Mouse (Mus musculus) heart, postnatal 0 days (tissue): ENCODE measurements around the gene Olfr1066. TPM values are rescaled to one million over a fixed set of nuclear protein-coding genes. Genes with fewer than 3 reads are reported as not detected.

Experiments
- ATAC-seq: fragments of 200-750 bp; cut with Nextera tagmentation; 2 replicates; pipeline ENCODE4 v1.8.0; 2017; ENCODE audit warnings: low read depth, moderate number of reproducible peaks, moderate library complexity; ENCODE audit not compliant: insufficient read depth
- DNase-seq: peaks from one replicate; pipeline ENCODE4 v3.0.0-alpha.2; 2016; ENCODE audit warnings: low spot score
- H3K27ac ChIP-seq: fragments of 300-500 bp; sonication (generic); 2 replicates; pipeline ENCODE4 v1.5.1; 2014; ENCODE audit warnings: low read depth, mild to moderate bottlenecking
- H3K27me3 ChIP-seq: fragments of 300-500 bp; sonication (generic); 2 replicates; pipeline ENCODE4 v1.6.1; 2014; ENCODE audit warnings: low read length, mixed read lengths; ENCODE audit not compliant: control insufficient read depth, insufficient read depth
- H3K36me3 ChIP-seq: fragments of 300-500 bp; sonication (generic); replicated peaks from 2 replicates; pipeline ENCODE4 v1.6.1; 2014; ENCODE audit warnings: low read length, mixed read lengths; ENCODE audit not compliant: control insufficient read depth, insufficient read depth
- H3K4me1 ChIP-seq: fragments of 300-500 bp; sonication (generic); 2 replicates; pipeline ENCODE4 v1.6.1; 2014; ENCODE audit warnings: antibody characterized with exemption; ENCODE audit not compliant: control insufficient read depth, insufficient read depth
- H3K4me2 ChIP-seq: fragments of 300-500 bp; sonication (generic); 2 replicates; pipeline ENCODE4 v1.6.1; 2014; ENCODE audit warnings: low read depth, mild to moderate bottlenecking, low read length, moderate library complexity
- H3K4me3 ChIP-seq: fragments of 300-500 bp; sonication (generic); 2 replicates; pipeline ENCODE4 v1.5.1; 2014; ENCODE audit warnings: low read depth, low read length
- H3K9ac ChIP-seq: fragments of 300-500 bp; sonication (generic); replicated peaks from 2 replicates; pipeline ENCODE4 v1.6.1; 2014; ENCODE audit warnings: low read depth, low read length, mixed read lengths
- H3K9me3 ChIP-seq: fragments of 300-500 bp; sonication (generic); replicated peaks from 2 replicates; pipeline ENCODE4 v1.6.1; 2016; ENCODE audit warnings: low read length; ENCODE audit not compliant: control insufficient read depth
- CTCF ChIP-seq: IDR thresholded peaks from 2 replicates; pipeline ENCODE4 v1.5.1; 2016; ENCODE audit warnings: antibody characterized with exemption, control low read depth, low read depth
- EP300 ChIP-seq: IDR thresholded peaks from 2 replicates; pipeline ENCODE4 v1.6.1; 2016; ENCODE audit warnings: antibody characterized with exemption, low read depth
- WGBS: fragments of 180-500 bp; shearing (Covaris S2); extraction: QIAGEN DNeasy Blood & Tissue Kit; methylation state at CpG from one replicate; pipeline ENCODE4 v1.1.7; 2014; 5-methylcytosine and 5-hydroxymethylcytosine counted together
- polyA plus RNA-seq: library from polyadenylated mRNA; unstranded; fragments of >200 nt; fragmentation: Nextera tagmentation; extraction: Ambion mirVana; gene quantifications from 2 replicates; pipeline ENCODE4 v1.2.1, GENCODE M21; 2015
- total RNA-seq: library from RNA; depleted of rRNA; stranded (reverse); fragments of >200 nt; gene quantifications from 2 replicates; pipeline ENCODE4 v1.2.3, GENCODE M21; 2014; ENCODE audit warnings: low replicate concordance; rRNA removed

Gene Olfr1066
- total and polyA plus RNA-seq, 2 experiments from 2014 or later, result not detected

- Histone ChIP-seq H3K9ac (no peak within 1 kb of the TSS), H3K4me2 (no peak within 1 kb of the TSS), H3K36me3 (no peaks in the 10 kb centered on the region), H3K4me3 (no peak within 1 kb of the TSS), H3K27me3 (no peaks in the 10 kb centered on the region), H3K9me3 (no peaks in the 10 kb centered on the region), H3K4me1 (no peaks in the 10 kb centered on the region), H3K27ac (no peak within 1 kb of the TSS)
- WGBS, result 62% methylated on average over 1 of the region's 1 CpGs
- TF ChIP-seq EP300, result no peak
- no peak for TF ChIP-seq CTCF
- ATAC-seq, result no peak
- no peak for DNase-seq
Measured at GRCm38 (mm10) chr2:86413950-86414349, 42.1 kb downstream of the Olfr1066 start, which contains the start of gene Olfr1061. TSS of gene Olfr1061 (minus strand) at chr2:86414050.

Other genes with a start within 250 kb of the Olfr1066 start
- gene Olfr1046, start 237.0 kb downstream of the Olfr1066 start, total RNA-seq, result not detected in 2 replicates
- gene Olfr1046, start 237.0 kb downstream of the Olfr1066 start, polyA plus RNA-seq, result not detected in 2 replicates
- not detected in 2 replicates for gene Olfr1047, start 224.9 kb downstream of the Olfr1066 start, total RNA-seq
- gene Olfr1047, start 224.9 kb downstream of the Olfr1066 start, polyA plus RNA-seq, result not detected in 2 replicates
- not detected in 2 replicates for gene Olfr1048, start 216.0 kb downstream of the Olfr1066 start, total RNA-seq
- not detected in 2 replicates for gene Olfr1048, start 216.0 kb downstream of the Olfr1066 start, polyA plus RNA-seq
- not detected in 2 replicates for gene Olfr1049, start 197.9 kb downstream of the Olfr1066 start, total RNA-seq
- not detected in 2 replicates for gene Olfr1049, start 197.9 kb downstream of the Olfr1066 start, polyA plus RNA-seq
- gene Olfr1051, start 177.2 kb downstream of the Olfr1066 start, total RNA-seq, result not detected in 2 replicates
- not detected in 2 replicates for gene Olfr1051, start 177.2 kb downstream of the Olfr1066 start, polyA plus RNA-seq
- not detected in 2 replicates for gene Olfr1052, start 163.8 kb downstream of the Olfr1066 start, total RNA-seq
- gene Olfr1052, start 163.8 kb downstream of the Olfr1066 start, polyA plus RNA-seq, result not detected in 2 replicates
- gene Olfr1053, start 141.0 kb downstream of the Olfr1066 start, total RNA-seq, result not detected in 2 replicates
- not detected in 2 replicates for gene Olfr1053, start 141.0 kb downstream of the Olfr1066 start, polyA plus RNA-seq
- not detected in 2 replicates for gene Olfr1054, start 120.8 kb downstream of the Olfr1066 start, total RNA-seq
- gene Olfr1054, start 120.8 kb downstream of the Olfr1066 start, polyA plus RNA-seq, result not detected in 2 replicates
- not detected in 2 replicates for gene Olfr1055, start 106.0 kb downstream of the Olfr1066 start, total RNA-seq
- not detected in 2 replicates for gene Olfr1055, start 106.0 kb downstream of the Olfr1066 start, polyA plus RNA-seq
- not detected in 2 replicates for gene Olfr1056, start 93.8 kb downstream of the Olfr1066 start, total RNA-seq
- not detected in 2 replicates for gene Olfr1056, start 93.8 kb downstream of the Olfr1066 start, polyA plus RNA-seq
- gene Olfr1057, start 77.9 kb downstream of the Olfr1066 start, total RNA-seq, result not detected in 2 replicates
- not detected in 2 replicates for gene Olfr1057, start 77.9 kb downstream of the Olfr1066 start, polyA plus RNA-seq
- gene Olfr1058, start 67.7 kb downstream of the Olfr1066 start, total RNA-seq, result not detected in 2 replicates
- not detected in 2 replicates for gene Olfr1058, start 67.7 kb downstream of the Olfr1066 start, polyA plus RNA-seq
- not detected in 2 replicates for gene Olfr1061, start 42.2 kb downstream of the Olfr1066 start, total RNA-seq
- gene Olfr1061, start 42.2 kb downstream of the Olfr1066 start, polyA plus RNA-seq, result not detected in 2 replicates
- not detected in 2 replicates for gene Olfr1062, start 29.5 kb downstream of the Olfr1066 start, total RNA-seq
- gene Olfr1062, start 29.5 kb downstream of the Olfr1066 start, polyA plus RNA-seq, result not detected in 2 replicates
- gene Olfr1065, start 5.7 kb downstream of the Olfr1066 start, total RNA-seq, result not detected in 2 replicates
- gene Olfr1065, start 5.7 kb downstream of the Olfr1066 start, polyA plus RNA-seq, result not detected in 2 replicates
- not detected in 2 replicates for gene Olfr228, start 31.1 kb upstream of the Olfr1066 start, total RNA-seq
- gene Olfr228, start 31.1 kb upstream of the Olfr1066 start, polyA plus RNA-seq, result not detected in 2 replicates
- gene Olfr1076, start 52.2 kb upstream of the Olfr1066 start, total RNA-seq, result not detected in 2 replicates
- not detected in 2 replicates for gene Olfr1076, start 52.2 kb upstream of the Olfr1066 start, polyA plus RNA-seq
- not detected in 2 replicates for gene Olfr1079, start 86.2 kb upstream of the Olfr1066 start, total RNA-seq
- gene Olfr1079, start 86.2 kb upstream of the Olfr1066 start, polyA plus RNA-seq, result not detected in 2 replicates
- gene Olfr1080, start 102.0 kb upstream of the Olfr1066 start, total RNA-seq, result not detected in 2 replicates
- gene Olfr1080, start 102.0 kb upstream of the Olfr1066 start, polyA plus RNA-seq, result not detected in 2 replicates
- gene Olfr1082, start 142.7 kb upstream of the Olfr1066 start, total RNA-seq, result not detected in 2 replicates
- gene Olfr1082, start 142.7 kb upstream of the Olfr1066 start, polyA plus RNA-seq, result not detected in 2 replicates
- gene Olfr1084, start 183.5 kb upstream of the Olfr1066 start, total RNA-seq, result not detected in 2 replicates
- not detected in 2 replicates for gene Olfr1084, start 183.5 kb upstream of the Olfr1066 start, polyA plus RNA-seq
- gene Olfr1085, start 205.8 kb upstream of the Olfr1066 start, total RNA-seq, result not detected in 2 replicates
- gene Olfr1085, start 205.8 kb upstream of the Olfr1066 start, polyA plus RNA-seq, result not detected in 2 replicates
- gene Olfr1086, start 223.8 kb upstream of the Olfr1066 start, total RNA-seq, result not detected in 2 replicates
- not detected in 2 replicates for gene Olfr1086, start 223.8 kb upstream of the Olfr1066 start, polyA plus RNA-seq
- gene Olfr1087, start 242.1 kb upstream of the Olfr1066 start, total RNA-seq, result not detected in 2 replicates
- gene Olfr1087, start 242.1 kb upstream of the Olfr1066 start, polyA plus RNA-seq, result not detected in 2 replicates